In genomic region chr11:79083018-79083441, GRCm38 (mm10) we compare ENCODE assay signal across 8 mouse cellular contexts.
DNase-seq lines count a peak whose midpoint lies in the region; ATAC-seq lines count a peak whose summit lies in the region.

No protein-coding gene starts in this region.

- peak; percentile 41 for DNase-seq in adrenal gland, postnatal 14 days
- DNase-seq in adrenal gland, postnatal 25 days: no peak
- peak; percentile 57 for DNase-seq in right cerebral cortex, adult 18-20 months
- DNase-seq in right cerebral cortex, postnatal 4 days: no peak
- peak; percentile 43 to 50 for DNase-seq in layer of hippocampus, postnatal 36 days
- peak; percentile 39 to 48 for DNase-seq in right cerebral cortex, postnatal 36 days (ENCODE audit: low spot score in 2 of 2)
- DNase-seq in adrenal gland, adult 18-20 months (ENCODE audit: low spot score in 2 of 2): no peak

- ATAC-seq in megakaryocyte-erythroid progenitor cell, adult 5-6 weeks (replicated peaks; ENCODE audit: low FRiP score, low TSS enrichment, poor library complexity, severe bottlenecking): no peak

Comparison
In these comparisons a context has a peak if more than half of its experiments do, and no peak if none do; other contexts are left out.
1. DNase-seq: peak in adrenal gland, postnatal 14 days (single experiment), right cerebral cortex, adult 18-20 months (single experiment), layer of hippocampus, postnatal 36 days (2 of 2) and right cerebral cortex, postnatal 36 days (2 of 2); none in adrenal gland, postnatal 25 days (single experiment), right cerebral cortex, postnatal 4 days (single experiment) and adrenal gland, adult 18-20 months (0 of 2).